Mouse (Mus musculus) spleen, postnatal 14 days (tissue): ENCODE results near the gene Pcp4l1.
"Not testable (repeated sequence)": the region's sequence is repeated elsewhere in the genome, so short reads cannot be mapped to it uniquely, and the experiment has no call there.

Experiments
- DNase-seq, 2 experiments: peaks; one replicate each; pipeline ENCODE4 v3.0.0; 2021 to 2022; ENCODE audit warnings: low spot score in 2 of 2

The Pcp4l1 gene

GRCm38 (mm10) chr1:171187851-171188700, 8.0 kb downstream of the Pcp4l1 start:
- DNase-seq, result no peak

- no peak for DNase-seq
These were observed 10.4 kb downstream of the Pcp4l1 start for GRCm38 (mm10) chr1:171185655-171186054.

GRCm38 (mm10) chr1:171184314-171184713, 11.8 kb downstream of the Pcp4l1 start:
- DNase-seq, result peak in 1 of 2 experiments; percentile 20

GRCm38 (mm10) chr1:171183620-171184019, 12.4 kb downstream of the Pcp4l1 start:
- DNase-seq, result no peak

- DNase-seq, result no peak
These were observed 13.0 kb downstream of the Pcp4l1 start for GRCm38 (mm10) chr1:171183025-171183424.

- DNase-seq, result no peak
These were observed 16.4 kb downstream of the Pcp4l1 start for GRCm38 (mm10) chr1:171179487-171180171.

GRCm38 (mm10) chr1:171172779-171173178, 23.3 kb downstream of the Pcp4l1 start:
- no peak for DNase-seq

- DNase-seq, result no peak
These were observed 24.9 kb downstream of the Pcp4l1 start for GRCm38 (mm10) chr1:171171138-171171537.

- no peak for DNase-seq
These were observed 26.2 kb downstream of the Pcp4l1 start for GRCm38 (mm10) chr1:171169913-171170312.

GRCm38 (mm10) chr1:171168906-171169305, 27.2 kb downstream of the Pcp4l1 start:
- DNase-seq, result no peak

- DNase-seq, result no peak
These were observed 30.3 kb downstream of the Pcp4l1 start for GRCm38 (mm10) chr1:171165629-171166345.

GRCm38 (mm10) chr1:171164258-171164657, 31.8 kb downstream of the Pcp4l1 start:
- DNase-seq, result no peak

GRCm38 (mm10) chr1:171162526-171162925, 33.5 kb downstream of the Pcp4l1 start:
- no peak for DNase-seq

- no peak for DNase-seq
These were observed 36.5 kb downstream of the Pcp4l1 start for GRCm38 (mm10) chr1:171159485-171159975.

- no peak for DNase-seq
These were observed 38.1 kb downstream of the Pcp4l1 start for GRCm38 (mm10) chr1:171157965-171158364.

GRCm38 (mm10) chr1:171156644-171157043, 39.4 kb downstream of the Pcp4l1 start:
- no peak for DNase-seq

GRCm38 (mm10) chr1:171151966-171152365, 44.1 kb downstream of the Pcp4l1 start:
- DNase-seq, result no peak

GRCm38 (mm10) chr1:171150838-171151391, 45.2 kb downstream of the Pcp4l1 start:
- DNase-seq, result no peak

GRCm38 (mm10) chr1:171149974-171150760, 45.9 kb downstream of the Pcp4l1 start, which contains the start of the genes Sdhc and Mpz:
Sdhc (minus strand) TSS chr1:171150603.
Mpz (plus strand) TSS chr1:171150711.
- peak; percentile 93 to 95 for DNase-seq

GRCm38 (mm10) chr1:171142981-171143380, 53.1 kb downstream of the Pcp4l1 start:
- DNase-seq, result not testable (repeated sequence)
